Mouse (Mus musculus) myocyte (in vitro differentiated cells): ENCODE measurements around the gene Cyp4x1. TPM values are rescaled to one million over a fixed set of nuclear protein-coding genes. Genes with fewer than 3 reads are reported as not detected.

Experiments used
- H3K27me3 ChIP-seq: one replicate; pipeline ENCODE4 v1.6.1; 2011; ENCODE audit not compliant: control insufficient read depth, insufficient read depth, insufficient read length
- H3K36me3 ChIP-seq: one replicate; pipeline ENCODE4 v1.6.1; 2011; ENCODE audit not compliant: control insufficient read depth, insufficient read depth
- H3K4me2 ChIP-seq: one replicate; pipeline ENCODE4 v1.6.1; 2011; ENCODE audit warnings: low read depth, control low read depth
- H3K4me3 ChIP-seq: one replicate; pipeline ENCODE4 v1.5.1; 2011; ENCODE audit warnings: mild to moderate bottlenecking, control low read depth, moderate library complexity
- H3K79me2 ChIP-seq: one replicate; pipeline ENCODE4 v1.6.1; 2011; ENCODE audit not compliant: control insufficient read depth, insufficient read depth
- H3ac ChIP-seq: one replicate; pipeline ENCODE4 v1.6.1; 2011; ENCODE audit not compliant: control insufficient read depth, insufficient read length
- CEBPB ChIP-seq: IDR thresholded peaks from 2 replicates; pipeline ENCODE4 v1.6.1; 2011; ENCODE audit warnings: mild to moderate bottlenecking, moderate library complexity; ENCODE audit not compliant: poor library complexity, insufficient read depth, severe bottlenecking
- E2F4 ChIP-seq: IDR thresholded peaks from one replicate; pipeline ENCODE4 v1.6.1; 2011; ENCODE audit warnings: mild to moderate bottlenecking, control low read depth, moderate library complexity; ENCODE audit not compliant: insufficient read depth
- MAX ChIP-seq: IDR thresholded peaks from one replicate; pipeline ENCODE4 v1.6.1; 2011; ENCODE audit warnings: low read depth, mild to moderate bottlenecking, control low read depth
- MYOD1 ChIP-seq, 3 experiments: IDR thresholded peaks; one replicate each; pipeline ENCODE4 v1.6.1; 2011; ENCODE audit warnings: control low read depth in 2 of 3, low read depth in 2 of 3, mild to moderate bottlenecking in 2 of 3, moderate library complexity in 1 of 3; ENCODE audit not compliant: insufficient read length in 2 of 3, control insufficient read depth in 1 of 3
- MYOG ChIP-seq, 3 experiments: IDR thresholded peaks; one replicate each; pipeline ENCODE4 v1.6.1; 2011; ENCODE audit warnings: control low read depth in 2 of 3, low read depth in 2 of 3, mild to moderate bottlenecking in 2 of 3; ENCODE audit not compliant: insufficient read length in 2 of 3, control insufficient read depth in 1 of 3, insufficient read depth in 1 of 3
- POLR2A ChIP-seq: IDR thresholded peaks from one replicate; pipeline ENCODE4 v1.6.1; 2011; ENCODE audit warnings: low read depth, mild to moderate bottlenecking, control low read depth, moderate library complexity; ENCODE audit not compliant: insufficient read length
- POLR2AphosphoS2 ChIP-seq: IDR thresholded peaks from one replicate; pipeline ENCODE4 v1.6.1; 2011; ENCODE audit warnings: low read depth, control low read depth; ENCODE audit not compliant: insufficient read length
- REST ChIP-seq: IDR thresholded peaks from one replicate; pipeline ENCODE4 v1.6.1; 2011; ENCODE audit warnings: mild to moderate bottlenecking, control low read depth, moderate library complexity; ENCODE audit not compliant: insufficient read depth, insufficient read length
- SRF ChIP-seq: IDR thresholded peaks from one replicate; pipeline ENCODE4 v1.6.1; 2011; ENCODE audit warnings: low read depth; ENCODE audit not compliant: control insufficient read depth, insufficient read length
- TCF12 ChIP-seq: IDR thresholded peaks from one replicate; pipeline ENCODE4 v1.6.1; 2011; ENCODE audit warnings: mild to moderate bottlenecking, control low read depth; ENCODE audit not compliant: poor library complexity, insufficient read depth, severe bottlenecking
- TCF3 ChIP-seq: IDR thresholded peaks from one replicate; pipeline ENCODE4 v1.6.1; 2011; ENCODE audit warnings: low read depth, control low read depth; ENCODE audit not compliant: insufficient read length
- USF1 ChIP-seq: IDR thresholded peaks from one replicate; pipeline ENCODE4 v1.6.1; 2011; ENCODE audit warnings: low read depth, mild to moderate bottlenecking, control low read depth, moderate library complexity
- polyA plus RNA-seq: library from polyadenylated mRNA; unstranded; fragments of >200 nt; fragmentation: generic; extraction: Trizol; gene quantifications from one replicate; pipeline ENCODE4 v1.2.1, GENCODE M21; 2012; ENCODE audit warnings: missing spikeins

The Cyp4x1 gene
- polyA plus RNA-seq, 1 experiment = not detected

- Histone ChIP-seq H3K27me3 (peaks cover 60% of the 10 kb centered on the region), H3K79me2 (no peaks in the 10 kb centered on the region), H3K4me3 (no peak overlapping the region), H3K36me3 (no peaks in the 10 kb centered on the region), H3ac (no peak overlapping the region), H3K4me2 (no peak overlapping the region)
- TF ChIP-seq MAX (no peak), TCF3 (no peak), E2F4 (no peak), POLR2A (no peak), MYOG (IDR thresholded peaks at IDR 0.05; ENCODE audit: control insufficient read depth in 1 of 3, insufficient read depth in 1 of 3, insufficient read length in 2 of 3, low read depth in 2 of 3) (no peak), TCF12 (no peak), MYOD1 (IDR thresholded peaks at IDR 0.05; ENCODE audit: control insufficient read depth in 1 of 3, insufficient read length in 2 of 3, low read depth in 2 of 3) (no peak), SRF (no peak), REST (no peak), CEBPB (no peak), POLR2AphosphoS2 (no peak)
These were observed 75.0 kb downstream of the Cyp4x1 start for GRCm38 (mm10) chr4:115058871-115059590.

- H3ac ChIP-seq = no peak overlapping the region
- H3K36me3 ChIP-seq = no peaks in the 10 kb centered on the region
- no peak for TF ChIP-seq POLR2A
- no peak for TF ChIP-seq TCF12
- TF ChIP-seq POLR2AphosphoS2 = no peak
- no peak for TF ChIP-seq MYOG (IDR thresholded peaks at IDR 0.05; ENCODE audit: control insufficient read depth in 1 of 3, insufficient read depth in 1 of 3, insufficient read length in 2 of 3, low read depth in 2 of 3)
- TF ChIP-seq REST = no peak
- TF ChIP-seq SRF = no peak
- no peak for TF ChIP-seq MYOD1 (IDR thresholded peaks at IDR 0.05; ENCODE audit: control insufficient read depth in 1 of 3, insufficient read length in 2 of 3, low read depth in 2 of 3)
- no peak for TF ChIP-seq USF1
- TF ChIP-seq E2F4 = no peak
- no peak for TF ChIP-seq MAX
- no peak for TF ChIP-seq CEBPB
- TF ChIP-seq TCF3 = no peak
- H3K4me3 ChIP-seq = no peak overlapping the region
- H3K27me3 ChIP-seq = peaks cover 53% of the 10 kb centered on the region
- H3K4me2 ChIP-seq = peak overlapping the region; percentile 30
- H3K79me2 ChIP-seq = no peaks in the 10 kb centered on the region
These were observed 75.7 kb downstream of the Cyp4x1 start for GRCm38 (mm10) chr4:115058317-115058761.

- H3K27me3 ChIP-seq = peaks cover 48% of the 10 kb centered on the region
- H3K79me2 ChIP-seq = no peaks in the 10 kb centered on the region
- no peak overlapping the region for H3K4me3 ChIP-seq
- H3ac ChIP-seq = no peak overlapping the region
- TF ChIP-seq MYOG (IDR thresholded peaks at IDR 0.05; ENCODE audit: control insufficient read depth in 1 of 3, insufficient read depth in 1 of 3, insufficient read length in 2 of 3, low read depth in 2 of 3) (no peak), TCF12 (no peak), MAX (no peak), POLR2AphosphoS2 (no peak), TCF3 (no peak), E2F4 (no peak), SRF (no peak), MYOD1 (IDR thresholded peaks at IDR 0.05; ENCODE audit: control insufficient read depth in 1 of 3, insufficient read length in 2 of 3, low read depth in 2 of 3) (no peak), POLR2A (no peak), USF1 (no peak), CEBPB (no peak), REST (no peak)
- no peaks in the 10 kb centered on the region for H3K36me3 ChIP-seq
- peak overlapping the region; percentile 30 for H3K4me2 ChIP-seq
These were observed 76.3 kb downstream of the Cyp4x1 start for GRCm38 (mm10) chr4:115057674-115058316.

GRCm38 (mm10) chr4:115056921-115057673, 77.0 kb downstream of the Cyp4x1 start:
- Histone ChIP-seq H3K4me2 (no peak overlapping the region), H3ac (no peak overlapping the region), H3K79me2 (no peaks in the 10 kb centered on the region), H3K4me3 (no peak overlapping the region), H3K36me3 (no peaks in the 10 kb centered on the region), H3K27me3 (peaks cover 44% of the 10 kb centered on the region)
- TF ChIP-seq MYOG (IDR thresholded peaks at IDR 0.05; ENCODE audit: control insufficient read depth in 1 of 3, insufficient read depth in 1 of 3, insufficient read length in 2 of 3, low read depth in 2 of 3) = no peak
- TF ChIP-seq POLR2AphosphoS2 = no peak
- TF ChIP-seq TCF12 = no peak
- TF ChIP-seq SRF = no peak
- TF ChIP-seq REST = no peak
- TF ChIP-seq MAX = no peak
- TF ChIP-seq TCF3 = no peak
- TF ChIP-seq USF1 = no peak
- TF ChIP-seq CEBPB = no peak
- TF ChIP-seq POLR2A = no peak
- no peak for TF ChIP-seq MYOD1 (IDR thresholded peaks at IDR 0.05; ENCODE audit: control insufficient read depth in 1 of 3, insufficient read length in 2 of 3, low read depth in 2 of 3)
- no peak for TF ChIP-seq E2F4
